Mouse (Mus musculus) kidney, postnatal 4 days (tissue): ENCODE data around the gene Lyzl4.

Experiments used
- DNase-seq, 2 experiments: peaks; one replicate each; pipeline ENCODE4 v3.0.0; 2021; ENCODE audit warnings: mixed read lengths in 2 of 2

The Lyzl4 gene

GRCm38 (mm10) chr9:121642001-121642400 is at the start of gene Lyzl4:
Lyzl4 (minus strand) TSS chr9:121642096.
- peak; percentile 85 to 91 for DNase-seq

- DNase-seq, result no peak
Measured at GRCm38 (mm10) chr9:121690734-121691133, 48.8 kb upstream of the Lyzl4 start.

GRCm38 (mm10) chr9:121690200-121690651 is 48.3 kb upstream of the Lyzl4 start:
- DNase-seq, result no peak

GRCm38 (mm10) chr9:121684702-121685101 is 42.8 kb upstream of the Lyzl4 start:
- DNase-seq, result no peak

- no peak for DNase-seq
Measured at GRCm38 (mm10) chr9:121682037-121682680, 40.3 kb upstream of the Lyzl4 start.

DNA sequence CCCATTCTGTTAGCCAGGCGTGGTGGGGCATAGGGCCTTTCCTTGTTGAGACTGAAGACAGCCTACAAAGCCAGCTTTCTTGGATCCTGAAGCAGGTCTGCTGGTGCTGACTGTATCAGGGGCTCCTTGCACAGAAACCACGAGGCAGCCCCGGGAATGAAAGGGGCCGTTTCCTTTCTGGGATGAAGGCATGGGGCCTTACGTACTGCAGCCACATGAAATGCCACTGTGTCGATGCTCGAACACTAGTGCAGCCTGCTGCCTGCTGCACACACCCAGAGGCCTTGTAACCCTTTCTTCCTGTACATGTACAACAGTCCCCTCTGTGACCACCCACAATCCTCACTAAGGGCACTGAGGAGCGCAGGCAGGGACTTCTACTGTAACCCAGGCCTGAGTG is 39.3 kb upstream of the Lyzl4 start:
- no peak for DNase-seq

DNA sequence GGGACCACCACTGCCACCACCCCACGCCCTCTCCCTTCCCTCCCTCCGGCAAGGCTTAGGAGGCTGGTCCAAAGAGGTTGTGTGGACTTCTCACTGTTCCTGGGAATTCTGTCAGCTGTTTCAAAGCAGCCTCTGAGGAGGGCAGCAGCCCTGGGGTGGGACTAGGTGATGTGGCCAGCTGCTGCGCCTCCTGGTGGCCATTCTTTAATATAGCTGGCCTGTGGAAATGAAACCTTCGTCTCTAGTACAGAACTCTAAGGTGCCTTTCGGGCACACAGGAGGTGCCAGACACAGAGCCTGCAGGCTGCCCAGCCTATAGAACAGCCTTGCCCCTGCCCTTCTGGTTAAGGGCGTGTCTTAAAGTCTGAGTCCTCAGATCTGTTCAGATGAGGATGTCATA is 37.7 kb upstream of the Lyzl4 start:
- peak; percentile 75 to 82 for DNase-seq

GRCm38 (mm10) chr9:121677476-121677875 is 35.6 kb upstream of the Lyzl4 start:
- no peak for DNase-seq

DNA sequence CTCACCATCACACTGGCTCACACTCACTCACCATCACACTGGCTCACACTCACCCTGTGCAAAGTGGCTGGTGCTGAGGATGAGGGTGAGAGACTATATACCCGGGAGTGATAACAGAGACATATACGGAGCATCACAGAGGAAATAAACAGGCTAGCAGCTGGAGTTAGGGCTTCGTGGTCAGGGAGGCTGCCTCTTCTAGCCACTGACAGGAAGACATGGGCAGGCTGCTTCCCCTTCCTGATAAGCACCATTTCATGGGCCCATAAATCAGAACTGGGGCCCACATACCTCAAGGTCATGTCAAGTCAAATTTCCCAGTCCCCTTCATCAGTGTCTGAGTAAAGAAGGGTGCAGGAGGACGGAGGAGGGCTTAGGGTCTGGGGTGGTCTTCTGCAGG is 35.2 kb upstream of the Lyzl4 start:
- DNase-seq, result no peak

- no peak for DNase-seq
Measured at GRCm38 (mm10) chr9:121675556-121675955, 33.7 kb upstream of the Lyzl4 start.

- no peak for DNase-seq
Measured at GRCm38 (mm10) chr9:121675011-121675410, 33.1 kb upstream of the Lyzl4 start.

DNA sequence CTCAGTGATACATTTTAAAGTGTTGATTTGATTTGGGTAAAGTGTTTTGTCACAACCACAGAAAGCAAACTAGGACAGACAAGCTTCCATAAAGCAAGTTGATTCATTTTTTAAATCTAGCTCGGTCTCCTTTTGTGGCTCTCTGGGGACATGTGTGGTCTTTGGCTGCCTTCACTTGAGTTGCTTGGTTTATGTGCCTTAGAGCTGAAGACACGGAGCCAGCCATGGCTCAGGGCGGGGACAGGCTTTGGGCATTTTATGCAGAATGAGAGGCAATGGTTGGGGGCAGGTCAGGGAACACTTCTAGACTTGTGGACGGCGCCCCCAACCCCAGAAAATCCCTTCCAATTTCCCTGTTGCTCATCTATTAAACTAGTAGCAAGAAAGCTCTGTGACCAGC is 31.8 kb upstream of the Lyzl4 start:
- DNase-seq, result no peak

DNA sequence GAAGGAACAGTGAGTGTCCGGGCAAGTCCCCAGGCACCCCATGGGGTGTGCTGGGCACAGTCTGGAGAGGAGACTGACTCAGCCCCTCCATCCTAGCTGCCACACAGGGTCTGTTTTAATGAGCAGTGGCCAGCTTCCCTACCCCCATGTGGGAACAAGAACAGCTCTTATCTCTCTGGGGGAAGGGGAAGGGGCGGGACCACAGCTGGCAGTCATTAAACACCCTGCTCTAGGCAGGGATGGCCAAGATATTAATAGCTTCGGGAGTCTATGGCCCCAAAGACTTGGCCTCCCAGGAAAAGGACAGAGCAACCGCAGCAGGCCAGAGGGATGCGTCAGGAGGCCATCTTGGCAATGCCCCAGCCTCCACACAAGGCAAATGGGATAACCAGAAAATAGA is 30.4 kb upstream of the Lyzl4 start:
- DNase-seq, result peak; percentile 32 to 41

DNA sequence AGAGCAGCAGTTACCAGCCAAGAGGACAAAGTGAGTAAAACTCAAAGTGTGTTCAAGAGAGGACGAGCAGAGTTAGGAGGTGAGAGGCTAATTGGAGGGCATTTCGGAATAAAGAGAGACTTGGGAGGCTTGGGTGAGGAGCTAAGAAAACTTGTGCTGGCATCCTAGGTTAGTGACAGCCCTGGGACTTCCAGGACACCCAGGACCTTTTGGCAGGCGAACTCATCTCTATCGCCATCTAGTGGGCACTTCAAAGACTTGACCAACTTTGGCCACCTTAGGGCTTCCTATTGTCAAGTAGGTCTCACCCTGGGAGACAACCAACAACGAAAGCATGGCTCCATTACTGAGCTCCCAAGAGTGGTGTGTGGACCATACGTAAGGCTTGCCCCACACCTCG is 29.4 kb upstream of the Lyzl4 start:
- DNase-seq, result peak; percentile 44 to 64

DNA sequence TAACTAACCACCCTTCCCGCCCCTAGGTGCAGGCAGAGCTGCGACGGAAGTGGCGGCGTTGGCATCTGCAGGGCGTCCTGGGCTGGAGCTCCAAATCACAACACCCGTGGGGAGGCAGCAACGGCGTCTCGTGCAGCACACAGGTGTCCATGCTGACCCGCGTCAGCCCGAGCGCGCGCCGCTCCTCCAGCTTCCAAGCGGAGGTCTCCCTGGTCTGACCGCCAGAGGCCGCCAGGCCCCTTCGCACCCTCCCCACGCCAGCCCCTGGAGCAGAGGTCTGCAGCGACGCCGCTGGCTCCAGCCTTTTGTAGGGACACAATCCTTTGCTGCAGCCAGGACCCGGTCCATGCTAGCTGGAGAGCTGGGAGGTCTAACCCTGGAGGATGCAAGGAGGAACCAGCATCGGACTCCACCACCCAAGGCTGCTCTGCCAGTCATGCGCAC is 27.5 kb upstream of the Lyzl4 start:
- peak; percentile 83 to 89 for DNase-seq

GRCm38 (mm10) chr9:121667822-121668221 is 25.9 kb upstream of the Lyzl4 start:
- DNase-seq, result no peak

- DNase-seq, result peak; percentile 39 to 45
Measured at GRCm38 (mm10) chr9:121666957-121667630, 25.2 kb upstream of the Lyzl4 start.

DNA sequence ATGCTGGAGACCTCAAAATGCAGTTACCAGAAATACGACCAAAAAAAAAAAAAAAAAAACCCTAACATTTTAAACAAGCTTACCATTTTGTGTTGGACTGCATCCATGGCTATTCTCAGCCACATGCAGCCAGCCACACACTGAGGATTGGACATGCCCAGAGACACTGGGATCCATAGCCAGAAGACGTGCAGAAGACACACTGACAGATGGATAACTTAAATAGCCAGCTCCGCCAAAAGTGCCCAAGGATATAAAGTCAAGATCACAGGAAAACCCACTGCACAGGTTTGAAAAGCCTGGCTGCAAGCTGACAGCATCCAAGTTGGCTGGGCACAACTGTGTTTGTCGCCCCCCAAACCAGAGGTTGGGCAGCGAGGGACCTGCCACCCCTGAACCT is 22.2 kb upstream of the Lyzl4 start:
- DNase-seq, result no peak

DNA sequence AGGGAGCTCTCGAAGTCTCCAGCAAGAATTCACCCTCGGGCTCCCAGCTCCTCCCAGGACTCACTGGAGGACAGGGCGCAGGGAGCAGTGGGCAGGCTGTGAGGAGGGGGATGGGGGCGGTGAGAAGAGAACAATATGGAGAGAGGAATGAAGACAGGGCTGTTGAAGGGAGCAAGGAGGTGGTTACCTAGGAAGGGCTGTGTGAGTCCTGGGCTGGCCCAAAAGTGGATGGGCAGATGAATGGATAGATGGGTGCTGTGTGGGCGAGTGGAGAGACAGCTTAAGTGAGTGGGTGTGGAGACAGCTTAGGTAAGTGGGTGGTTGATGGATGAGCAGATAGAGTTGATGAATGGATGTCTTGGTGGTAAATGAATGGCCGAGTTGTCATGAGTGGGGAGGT is 21.6 kb upstream of the Lyzl4 start:
- DNase-seq, result no peak

DNA sequence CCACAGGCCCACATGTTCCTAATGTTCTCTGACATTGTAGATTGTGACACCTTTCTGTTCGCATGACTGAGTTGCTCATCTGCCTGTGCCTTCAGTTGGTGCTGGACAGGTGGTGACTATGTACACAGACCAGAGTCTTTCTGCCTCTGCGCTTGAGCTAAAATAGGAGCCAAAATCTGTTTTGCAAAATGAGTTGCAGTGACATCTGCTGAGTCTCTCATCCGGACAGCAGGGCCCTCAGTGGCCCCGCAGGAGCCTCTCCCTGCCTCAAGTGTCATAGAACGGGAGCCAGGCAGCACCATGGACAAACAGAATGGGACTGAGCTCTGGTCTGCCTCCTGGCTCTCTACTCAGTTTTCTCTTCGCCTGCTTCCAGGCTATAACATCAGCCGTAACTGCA is 17.9 kb upstream of the Lyzl4 start:
- no peak for DNase-seq

DNA sequence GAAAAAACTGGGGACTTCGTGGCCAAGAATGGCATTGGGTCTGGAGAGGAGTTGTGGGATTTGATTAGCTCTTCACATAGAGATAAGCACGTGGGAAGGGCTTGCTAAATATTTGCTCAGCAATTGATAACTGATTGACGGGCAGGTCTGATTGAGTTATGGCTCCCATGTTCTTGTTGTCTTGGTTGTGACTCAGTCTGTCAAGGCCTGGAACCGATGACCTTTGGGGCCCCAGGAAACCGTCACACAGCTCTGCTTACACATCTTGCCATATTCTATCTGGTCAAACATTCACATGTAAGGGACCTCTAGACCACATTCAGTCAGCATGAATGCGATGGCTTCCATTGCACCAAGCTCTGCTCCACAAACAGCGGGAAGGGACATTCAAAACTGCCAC is 16.4 kb upstream of the Lyzl4 start:
- no peak for DNase-seq

- no peak for DNase-seq
Measured at GRCm38 (mm10) chr9:121657143-121657542, 15.2 kb upstream of the Lyzl4 start.

DNA sequence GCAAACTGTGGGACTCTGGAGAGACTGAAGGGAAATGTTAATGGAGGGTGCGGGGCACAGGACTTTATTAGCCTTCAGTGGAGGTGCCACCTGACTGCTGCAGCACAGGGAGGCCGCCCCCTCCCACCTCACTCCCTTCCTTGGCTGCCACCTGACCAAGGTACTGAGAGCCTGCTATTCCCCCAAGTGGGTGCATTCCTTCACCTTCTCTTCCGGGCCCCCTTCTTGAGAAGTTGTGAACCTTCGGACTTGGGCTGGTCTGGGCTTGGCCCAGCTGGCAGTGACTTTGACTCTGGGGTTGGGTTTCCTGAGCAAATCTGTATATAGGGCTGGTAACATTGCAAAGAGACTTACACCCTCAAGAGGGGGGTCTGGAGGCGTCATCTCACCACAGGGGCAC is 14.4 kb upstream of the Lyzl4 start:
- no peak for DNase-seq

- DNase-seq, result no peak
Measured at GRCm38 (mm10) chr9:121653668-121654067, 11.8 kb upstream of the Lyzl4 start.

GRCm38 (mm10) chr9:121647026-121647425 is 5.1 kb upstream of the Lyzl4 start:
- no peak for DNase-seq
